Mouse (Mus musculus) layer of hippocampus, adult 2 months (tissue): ENCODE results near the gene Ccser1. TPM values are rescaled to one million over a fixed set of nuclear protein-coding genes. Genes with fewer than 3 reads are reported as not detected.
A peak's percentile ranks its signal among the peaks of the same experiment; 100 is the strongest.

Source experiments
- DNase-seq, 2 experiments: peaks; one replicate each; pipeline ENCODE4 v3.0.0; 2022; ENCODE audit warnings: low spot score in 2 of 2
- H3K27ac ChIP-seq: fragments of 200-600 bp; 2 replicates; pipeline ENCODE4 v1.8.1; 2022
- H3K4me3 ChIP-seq: fragments of 200-600 bp; 2 replicates; pipeline ENCODE4 v1.8.1; 2022; ENCODE audit warnings: mild to moderate bottlenecking
- CTCF ChIP-seq: fragments of 200-600 bp; conservative IDR thresholded peaks from 2 replicates; pipeline ENCODE4 v1.8.1; 2022; ENCODE audit warnings: antibody characterized with exemption, mild to moderate bottlenecking, moderate library complexity
- total RNA-seq, 2 experiments: library from RNA; stranded (reverse); gene quantifications; 2 replicates each; pipeline ENCODE4 v1.2.3; 2021

The Ccser1 gene
- total RNA-seq, 2 experiments from 2014 or later, result 36.9 to 45.1 TPM

DNA sequence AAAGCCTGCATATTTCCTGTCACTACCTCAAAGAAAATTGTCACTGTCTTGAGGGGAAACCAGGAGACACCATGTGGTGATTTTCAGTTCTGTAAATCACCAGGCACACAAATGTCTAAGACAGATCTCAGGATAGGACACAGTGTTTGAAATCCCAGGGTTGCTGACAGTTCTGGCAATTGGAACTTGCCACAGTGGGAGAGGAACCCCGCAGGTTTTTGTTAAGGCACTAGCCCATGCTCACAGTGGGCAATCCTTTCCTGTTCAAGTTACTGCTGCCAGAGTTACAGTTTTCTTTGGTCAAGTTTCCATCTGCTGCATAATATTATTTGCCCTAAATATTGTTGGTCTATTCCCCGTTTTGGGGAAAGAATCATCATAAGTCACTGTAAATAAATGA lies 1024.9 kb downstream of the Ccser1 start:
- Histone ChIP-seq H3K4me3 (no peak overlapping the region), H3K27ac (no peak overlapping the region)
- DNase-seq, result no peak
- TF ChIP-seq CTCF, result no peak

DNA sequence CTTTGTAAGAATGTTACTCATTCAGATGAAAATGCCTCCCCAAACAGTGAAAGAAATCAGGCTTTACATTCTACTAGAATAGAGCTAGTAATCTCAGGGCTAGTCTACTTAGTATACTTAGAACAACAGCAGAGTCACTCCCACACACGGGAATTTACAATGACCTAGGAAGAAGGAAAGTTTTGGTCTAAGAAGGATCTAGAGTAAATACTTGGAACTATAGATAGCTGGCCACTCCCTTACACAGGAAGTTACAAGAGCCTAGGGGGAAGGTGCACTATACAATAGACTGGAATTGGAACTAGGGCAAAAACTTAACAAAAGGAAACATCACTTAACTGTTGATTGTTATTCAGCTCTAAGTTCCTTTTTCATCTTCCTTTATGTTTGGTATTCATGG lies 1041.7 kb downstream of the Ccser1 start:
- TF ChIP-seq CTCF, result no peak
- Histone ChIP-seq H3K27ac (no peak overlapping the region), H3K4me3 (no peak overlapping the region)
- DNase-seq, result no peak

DNA sequence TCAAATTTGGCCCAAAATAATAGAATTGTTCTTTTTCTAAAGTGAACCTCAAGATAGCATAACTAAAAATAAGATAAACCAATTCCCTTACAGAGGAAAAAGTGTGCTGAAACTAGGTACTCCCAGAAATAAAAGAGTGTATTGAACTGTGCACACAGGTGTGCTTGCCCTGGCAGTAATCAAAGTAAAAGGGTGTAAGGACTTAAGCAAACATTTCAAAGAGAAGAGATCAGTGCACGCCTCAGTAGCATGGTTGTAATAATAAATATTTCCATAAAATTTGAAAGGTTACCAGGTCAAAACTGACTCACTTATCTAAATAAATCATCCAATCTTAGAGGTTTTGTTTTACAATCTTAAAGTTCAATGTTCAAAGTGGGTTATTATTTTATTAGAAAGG lies 1083.8 kb downstream of the Ccser1 start:
- no peak for DNase-seq
- no peak overlapping the region for H3K27ac ChIP-seq
- H3K4me3 ChIP-seq, result no peak overlapping the region
- TF ChIP-seq CTCF, result no peak

DNA sequence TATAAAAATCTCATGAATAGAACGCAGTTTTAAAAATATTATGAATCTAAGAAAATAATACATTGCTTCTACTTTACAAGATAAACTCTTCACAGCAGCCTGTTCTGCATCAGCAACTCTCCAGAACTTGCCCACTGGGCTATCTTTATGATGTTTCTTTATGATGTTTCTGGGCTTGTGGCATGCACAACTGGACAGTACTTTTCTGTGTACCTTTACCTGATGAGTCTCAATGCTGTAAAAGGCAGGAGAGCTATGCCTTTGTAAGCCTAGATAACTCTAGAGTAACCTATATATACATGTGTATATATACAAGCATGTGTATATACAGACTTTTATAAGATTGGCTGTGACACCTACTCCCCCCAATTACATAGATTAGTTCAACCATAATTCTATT lies 1084.4 kb downstream of the Ccser1 start:
- no peak for DNase-seq
- Histone ChIP-seq H3K27ac (no peak overlapping the region), H3K4me3 (no peak overlapping the region)
- TF ChIP-seq CTCF, result no peak

DNA sequence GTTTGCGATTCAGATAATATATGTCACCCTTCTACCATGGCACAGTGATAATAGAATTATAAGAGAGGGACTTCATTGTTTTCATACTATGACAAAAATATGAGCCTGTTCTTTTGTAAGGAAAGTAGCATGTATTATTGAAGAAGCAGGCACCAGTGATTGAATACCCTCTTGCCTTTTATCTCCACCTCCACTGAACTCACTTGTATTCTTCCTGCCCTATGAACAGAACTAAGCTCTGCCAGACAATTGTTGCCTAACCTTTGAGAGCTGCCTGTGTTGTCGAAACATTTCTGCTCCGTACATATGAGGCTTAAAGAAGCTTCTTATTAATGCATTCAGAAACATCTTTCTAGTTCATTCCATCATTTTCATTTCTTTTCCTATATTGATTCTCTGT lies 1101.1 kb downstream of the Ccser1 start:
- no peak overlapping the region for H3K27ac ChIP-seq
- no peak overlapping the region for H3K4me3 ChIP-seq
- TF ChIP-seq CTCF, result no peak
- DNase-seq, result no peak

DNA sequence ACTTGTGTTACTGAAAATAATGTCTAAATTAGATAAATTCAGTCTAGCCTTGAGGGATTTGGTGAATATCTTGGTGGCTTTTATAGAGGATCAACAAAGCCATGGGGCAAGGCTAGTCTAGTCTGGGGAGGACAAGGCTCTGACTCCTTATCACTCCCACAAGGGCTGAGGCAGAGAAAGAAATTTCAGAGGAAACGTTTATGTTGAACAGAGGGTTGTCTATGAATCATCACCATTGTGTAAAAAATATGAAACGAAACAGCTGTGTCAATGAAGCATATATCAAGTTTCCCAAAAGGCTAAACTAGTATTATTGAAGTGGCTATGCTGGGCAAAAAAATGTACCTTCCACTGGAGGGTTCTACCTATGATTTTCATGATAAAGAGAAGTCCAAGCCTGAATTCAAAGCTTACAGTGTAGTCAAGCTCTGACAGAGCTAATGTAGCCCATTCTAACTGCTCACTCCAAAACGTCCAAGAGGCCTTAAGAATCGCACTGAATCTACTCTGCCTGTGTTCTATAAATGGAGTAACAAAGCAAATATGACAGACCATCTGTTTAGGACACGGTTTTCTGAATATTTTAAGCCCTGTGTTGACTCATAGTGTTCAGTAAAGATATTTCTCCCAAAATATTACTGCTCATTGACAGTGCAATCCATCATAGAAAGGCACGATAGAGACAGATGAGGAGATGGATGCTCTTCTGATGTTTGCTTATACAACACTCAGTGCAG lies 1121.6 kb downstream of the Ccser1 start:
- TF ChIP-seq CTCF, result no peak
- DNase-seq, result peak in 1 of 2 experiments; percentile 22

DNA sequence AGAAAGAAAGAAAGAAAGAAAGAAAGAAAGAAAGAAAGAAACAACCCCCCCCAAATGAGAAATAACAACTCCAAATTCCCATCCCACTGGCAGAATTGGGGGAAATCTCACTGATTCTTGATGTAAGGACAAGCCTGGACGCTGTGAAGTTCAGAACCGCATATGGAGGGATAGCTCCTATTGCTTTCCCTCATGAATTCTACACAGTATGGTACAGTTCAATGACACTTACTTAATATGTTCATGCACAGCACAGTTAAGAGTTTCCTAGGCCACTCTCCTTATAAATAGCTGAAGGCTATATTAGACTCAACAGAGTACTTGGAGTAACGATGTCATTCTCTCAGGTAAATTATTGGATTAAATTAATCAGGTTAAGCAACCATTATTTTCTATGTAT lies 1138.5 kb downstream of the Ccser1 start:
- no peak for TF ChIP-seq CTCF
- no peak overlapping the region for H3K27ac ChIP-seq
- no peak overlapping the region for H3K4me3 ChIP-seq
- DNase-seq, result no peak

More for the DNA sequence above, 1121.6 kb downstream of the Ccser1 start:
- no peak overlapping the region for H3K4me3 ChIP-seq
- 0 out of 2 replicates have a peak overlapping the region, but pooled peaks have one; percentile 23 for H3K27ac ChIP-seq

DNA sequence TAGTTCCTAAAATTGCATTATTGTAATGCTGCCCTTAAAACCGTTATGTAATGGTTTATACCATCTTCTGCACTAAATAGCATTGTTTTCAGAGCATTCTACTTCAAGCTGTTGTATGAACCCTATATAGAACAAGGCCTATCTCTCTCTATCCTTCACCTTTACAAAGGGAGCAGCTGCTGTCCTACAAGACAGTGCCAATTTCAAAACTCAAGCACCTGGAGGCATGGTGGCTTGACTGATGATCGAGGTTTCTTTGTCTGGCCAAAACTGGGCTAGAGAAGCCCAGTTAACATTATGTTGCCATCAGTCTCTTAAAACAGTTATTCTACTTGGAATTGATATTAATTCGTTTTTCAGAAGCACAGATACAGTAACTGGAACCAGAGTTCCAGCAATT lies 1160.2 kb downstream of the Ccser1 start:
- TF ChIP-seq CTCF, result no peak
- H3K27ac ChIP-seq, result no peak overlapping the region
- no peak overlapping the region for H3K4me3 ChIP-seq
- no peak for DNase-seq

DNA sequence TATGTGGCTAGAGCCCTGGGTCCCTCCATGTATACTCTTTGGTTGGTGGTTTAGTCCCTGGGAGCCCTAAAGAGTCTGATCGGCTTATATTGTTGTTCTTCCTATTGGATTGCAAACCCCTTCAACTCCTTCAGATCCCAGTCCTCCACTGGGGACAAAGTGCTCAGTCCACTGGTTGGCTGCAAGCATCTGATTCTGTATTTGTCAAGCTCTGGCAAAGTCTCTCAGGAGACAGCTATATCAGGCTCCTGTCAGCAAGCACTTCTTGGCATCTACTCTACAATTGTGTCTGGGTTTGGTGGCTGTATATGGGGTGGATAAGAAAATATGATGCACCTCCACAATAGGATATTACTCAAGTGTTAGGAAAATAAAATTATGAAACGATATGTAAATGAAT lies 1187.7 kb downstream of the Ccser1 start:
- Histone ChIP-seq H3K27ac (no peak overlapping the region), H3K4me3 (no peak overlapping the region)
- DNase-seq, result no peak
- no peak for TF ChIP-seq CTCF
